Mouse (Mus musculus) hindbrain, embryonic 14.5 days (tissue): ENCODE data around the gene Ggct. TPM values are rescaled to one million over a fixed set of nuclear protein-coding genes. Genes with fewer than 3 reads are reported as not detected.

Source experiments
- ATAC-seq: fragments of 200-750 bp; cut with Nextera tagmentation; 2 replicates; pipeline ENCODE4 v1.8.0; 2017; ENCODE audit warnings: moderate number of reproducible peaks, mild to moderate bottlenecking, moderate TSS enrichment, moderate library complexity; ENCODE audit not compliant: low FRiP score
- DNase-seq: peaks from one replicate; pipeline ENCODE4 v3.0.0-alpha.2; 2015; ENCODE audit warnings: low spot score
- H3K27ac ChIP-seq: fragments of 300-500 bp; sonication (generic); 2 replicates; pipeline ENCODE4 v1.5.1; 2014; ENCODE audit warnings: mild to moderate bottlenecking, moderate library complexity
- H3K27me3 ChIP-seq: fragments of 300-500 bp; sonication (generic); 2 replicates; pipeline ENCODE4 v1.6.1; 2014; ENCODE audit warnings: mild to moderate bottlenecking, low read length, mixed read lengths; ENCODE audit not compliant: control insufficient read depth, insufficient read depth
- H3K36me3 ChIP-seq: fragments of 300-500 bp; sonication (generic); replicated peaks from 2 replicates; pipeline ENCODE4 v1.6.1; 2014; ENCODE audit not compliant: control insufficient read depth, insufficient read depth
- H3K4me1 ChIP-seq: fragments of 300-500 bp; sonication (generic); replicated peaks from 2 replicates; pipeline ENCODE4 v1.6.1; 2014; ENCODE audit warnings: antibody characterized with exemption, low read length, mixed read lengths; ENCODE audit not compliant: control insufficient read depth, insufficient read depth
- H3K4me2 ChIP-seq: fragments of 300-500 bp; sonication (generic); replicated peaks from 2 replicates; pipeline ENCODE4 v1.6.1; 2014; ENCODE audit warnings: mild to moderate bottlenecking, moderate library complexity
- H3K4me3 ChIP-seq: fragments of 300-500 bp; sonication (generic); replicated peaks from 2 replicates; pipeline ENCODE4 v1.5.1; 2014; ENCODE audit warnings: mild to moderate bottlenecking, low read length
- H3K9ac ChIP-seq: fragments of 300-500 bp; sonication (generic); 2 replicates; pipeline ENCODE4 v1.6.1; 2014
- H3K9me3 ChIP-seq: fragments of 300-500 bp; sonication (generic); 2 replicates; pipeline ENCODE4 v1.6.1; 2016; ENCODE audit warnings: low read length; ENCODE audit not compliant: control insufficient read depth
- WGBS: fragments of 180-500 bp; shearing (Covaris S2); extraction: QIAGEN DNeasy Blood & Tissue Kit; methylation state at CpG from one replicate; pipeline ENCODE4 v1.1.7; 2014; 5-methylcytosine and 5-hydroxymethylcytosine counted together
- polyA plus RNA-seq: library from polyadenylated mRNA; unstranded; fragments of >200 nt; fragmentation: Nextera tagmentation; extraction: Ambion mirVana; gene quantifications from 2 replicates; pipeline ENCODE4 v1.2.1, GENCODE M21; 2014

The Ggct gene
- polyA plus RNA-seq, result 14.8 and 15.2 TPM in 2 replicates

DNA sequence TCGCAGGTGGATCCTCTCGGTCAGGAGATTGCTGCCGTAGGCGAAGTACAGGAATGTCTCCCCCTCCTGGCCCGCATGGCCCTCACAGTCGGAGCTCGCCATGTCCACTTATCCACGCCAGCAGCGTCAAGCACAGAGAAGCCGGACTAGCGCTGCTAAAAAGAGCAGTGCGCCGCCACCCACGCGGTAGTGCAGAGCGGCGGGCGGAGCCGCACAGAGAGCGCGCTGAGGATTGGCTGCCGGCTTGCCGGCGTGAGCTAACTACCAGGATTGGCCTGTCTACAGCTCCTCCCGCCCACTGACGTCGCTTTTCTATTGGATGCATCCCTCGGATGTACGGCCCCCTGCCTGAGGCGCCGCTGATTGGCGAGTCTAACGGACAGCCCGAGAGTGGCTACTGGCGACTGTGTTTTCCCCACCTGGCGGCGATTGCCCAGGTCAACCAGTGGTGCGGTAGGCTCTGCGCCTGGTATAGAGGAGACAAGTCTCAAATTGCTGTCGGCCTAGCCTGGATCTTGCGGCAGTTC lies at the start of gene Ggct:
Gene Ggct, minus strand, starts transcription at position 217 of the 527 bp plus-strand sequence.
- Histone ChIP-seq H3K4me3 (peak within 1 kb of the TSS; percentile 45), H3K9me3 (no peaks in the 10 kb centered on the region), H3K4me1 (peaks cover 13% of the 10 kb centered on the region), H3K27ac (0 out of 2 replicates have a peak within 1 kb of the TSS, but pooled peaks have one; percentile 44), H3K27me3 (no peaks in the 10 kb centered on the region), H3K36me3 (no peaks in the 10 kb centered on the region), H3K9ac (peak within 1 kb of the TSS; percentile 50), H3K4me2 (peak within 1 kb of the TSS; percentile 67)
- 1% methylated on average over 40 of the region's 41 CpGs for WGBS
- DNase-seq (peak; percentile 97), ATAC-seq (peak; percentile 100)

DNA sequence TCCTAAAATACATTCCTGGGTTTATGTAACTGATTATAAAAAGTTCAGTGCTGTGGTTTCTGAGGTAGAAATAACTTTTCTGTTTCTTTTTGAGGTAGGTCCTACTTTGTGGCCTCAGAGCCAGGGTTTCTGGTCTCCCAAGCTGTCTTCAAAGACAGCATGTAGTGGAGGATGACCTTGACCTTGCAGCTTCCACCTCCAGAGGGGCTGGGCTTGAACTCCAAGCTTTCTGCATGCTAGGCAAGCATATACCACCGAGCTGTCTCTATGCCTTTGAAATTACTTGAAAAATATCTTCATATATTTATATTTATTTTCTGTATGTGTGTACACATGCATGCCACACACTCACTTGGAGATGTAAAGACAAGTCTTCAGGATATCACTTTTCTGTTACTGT lies 47.3 kb upstream of the Ggct start:
- DNase-seq, result no peak
- H3K27me3 ChIP-seq, result no peaks in the 10 kb centered on the region
- no peak overlapping the region for H3K9ac ChIP-seq
- no peaks in the 10 kb centered on the region for H3K36me3 ChIP-seq
- H3K4me2 ChIP-seq, result no peak overlapping the region
- peaks cover 23% of the 10 kb centered on the region for H3K4me1 ChIP-seq
- 81% methylated on average over 1 of the region's 1 CpGs for WGBS
- no peak overlapping the region for H3K27ac ChIP-seq
- no peaks in the 10 kb centered on the region for H3K9me3 ChIP-seq
- ATAC-seq, result no peak
- no peak overlapping the region for H3K4me3 ChIP-seq

DNA sequence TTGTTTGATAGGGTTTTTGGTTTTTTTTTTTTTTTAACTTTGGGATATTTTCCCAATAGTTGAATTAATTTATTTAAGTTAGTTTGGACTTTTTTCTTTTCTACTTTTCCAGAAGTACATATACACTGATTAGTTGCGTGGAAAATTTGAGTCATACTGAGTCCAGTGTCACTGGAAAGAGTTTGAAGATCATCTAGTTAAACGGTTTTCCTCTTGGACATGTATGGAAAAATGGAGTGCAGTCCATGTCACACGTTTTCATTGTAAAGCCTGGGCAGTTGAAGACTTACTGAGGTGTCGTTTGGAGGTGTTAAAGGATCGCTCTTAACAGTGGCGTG lies 46.7 kb upstream of the Ggct start:
- 82% methylated on average over 6 of the region's 6 CpGs for WGBS

DNA sequence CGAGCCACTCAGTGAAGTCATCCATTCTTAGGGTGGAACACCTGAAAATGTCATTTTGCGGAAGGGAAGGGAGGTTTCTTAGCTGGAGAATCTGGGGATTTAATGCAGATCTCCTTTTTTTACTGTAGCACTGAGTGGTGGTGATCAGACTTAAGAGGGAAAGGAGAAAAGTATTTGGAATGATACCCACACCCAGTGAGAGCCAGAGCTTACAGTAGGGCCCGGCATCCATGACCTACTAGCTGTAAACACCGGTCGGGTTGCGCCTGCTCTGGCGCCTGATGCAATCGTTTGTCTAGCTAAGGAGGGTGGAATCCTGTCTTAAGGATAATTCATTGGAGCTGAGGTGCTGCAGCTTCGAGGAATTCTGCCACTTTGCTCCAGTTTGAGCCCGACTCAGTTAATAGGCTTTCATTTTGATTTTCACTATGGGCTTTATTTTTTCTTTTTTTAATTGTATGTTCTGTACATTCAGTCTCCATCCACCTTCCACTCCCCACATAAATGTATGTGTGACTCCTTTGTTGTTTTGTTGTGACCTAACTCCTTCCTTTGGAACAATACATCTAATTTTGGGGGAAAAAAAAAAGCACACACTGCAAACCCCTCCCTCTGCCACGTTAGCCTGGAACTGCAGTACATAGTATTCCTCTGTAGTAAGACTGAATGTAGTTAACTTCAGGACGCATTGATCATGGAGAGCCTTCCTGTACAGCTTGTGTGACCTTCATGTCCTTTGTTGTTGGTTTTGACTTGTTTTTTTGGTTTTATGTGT lies 46.1 kb upstream of the Ggct start:
- ATAC-seq (no peak), DNase-seq (peak; percentile 47)
- peak overlapping the region; percentile 82 for H3K9ac ChIP-seq
- H3K27me3 ChIP-seq, result no peaks in the 10 kb centered on the region
- peak overlapping the region; percentile 66 for H3K4me3 ChIP-seq
- WGBS, result 3% methylated on average over 12 of the region's 12 CpGs
- peak overlapping the region; percentile 92 for H3K27ac ChIP-seq
- H3K36me3 ChIP-seq, result no peaks in the 10 kb centered on the region
- peak overlapping the region; percentile 66 for H3K4me2 ChIP-seq
- no peaks in the 10 kb centered on the region for H3K9me3 ChIP-seq
- H3K4me1 ChIP-seq, result peaks cover 18% of the 10 kb centered on the region

More for the DNA sequence above, 46.7 kb upstream of the Ggct start:
- no peaks in the 10 kb centered on the region for H3K36me3 ChIP-seq
- ATAC-seq, result no peak
- H3K27me3 ChIP-seq, result no peaks in the 10 kb centered on the region
- DNase-seq, result no peak
- no peak overlapping the region for H3K27ac ChIP-seq
- H3K4me2 ChIP-seq, result peak overlapping the region; percentile 66
- H3K9me3 ChIP-seq, result no peaks in the 10 kb centered on the region
- peaks cover 18% of the 10 kb centered on the region for H3K4me1 ChIP-seq
- peak overlapping the region; percentile 66 for H3K4me3 ChIP-seq
- peak overlapping the region; percentile 82 for H3K9ac ChIP-seq

DNA sequence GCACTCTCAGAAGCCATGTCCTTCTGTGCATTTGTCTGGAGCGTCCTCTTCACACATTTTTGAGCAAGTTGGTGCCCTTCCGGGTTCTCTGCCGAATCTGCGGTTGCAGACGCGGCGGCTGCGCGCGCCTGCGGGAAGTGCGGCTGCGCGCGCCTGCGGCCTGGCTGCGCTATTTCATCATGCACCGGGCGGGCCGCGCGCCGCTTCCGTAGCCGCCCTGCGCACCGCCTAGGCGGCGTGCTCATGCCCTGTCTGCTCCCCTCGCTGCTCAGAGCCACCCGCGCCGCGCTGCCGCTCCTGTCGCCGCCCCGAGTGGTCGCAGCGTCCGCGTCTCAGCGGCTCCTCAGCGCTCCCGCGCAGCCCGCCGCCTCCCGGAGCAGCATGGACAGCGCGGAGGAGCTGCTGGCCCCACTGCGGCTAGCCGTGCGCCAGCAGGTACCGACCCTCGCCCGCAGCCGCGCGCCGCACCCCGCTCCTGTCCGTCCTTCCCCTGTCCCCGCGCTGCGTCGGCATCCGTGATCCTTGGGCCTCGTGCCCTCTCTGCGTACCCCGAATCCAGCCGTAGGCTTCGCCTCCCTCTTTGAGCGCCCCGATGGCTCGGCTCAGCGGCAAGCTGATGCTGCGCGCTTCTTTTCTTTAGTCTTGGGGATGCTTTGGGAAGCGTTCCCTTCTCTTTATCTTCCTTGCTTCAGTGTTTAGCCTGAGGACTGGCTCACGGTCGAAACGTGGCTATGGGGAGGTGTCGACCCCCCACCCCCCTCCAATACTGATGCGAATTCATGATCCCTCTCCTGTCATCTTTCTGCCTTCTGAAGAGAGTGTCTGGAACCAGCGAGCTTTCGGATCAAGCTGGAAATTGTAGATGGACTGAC lies 45.3 kb upstream of the Ggct start, which contains the start of gene Gars:
Gene Gars, plus strand, starts transcription at position 209 of the 872 bp plus-strand sequence.
- H3K27ac ChIP-seq, result peak within 1 kb of the TSS; percentile 92
- peak; percentile 91 for DNase-seq
- peak; percentile 98 for ATAC-seq
- H3K4me3 ChIP-seq, result peak within 1 kb of the TSS; percentile 66
- H3K9ac ChIP-seq, result peak within 1 kb of the TSS; percentile 82
- H3K4me2 ChIP-seq, result peak within 1 kb of the TSS; percentile 66
- no peaks in the 10 kb centered on the region for H3K9me3 ChIP-seq
- H3K4me1 ChIP-seq, result peaks cover 18% of the 10 kb centered on the region
- H3K36me3 ChIP-seq, result no peaks in the 10 kb centered on the region
- no peaks in the 10 kb centered on the region for H3K27me3 ChIP-seq
- under 1% methylated on average over 86 of the region's 87 CpGs for WGBS

DNA sequence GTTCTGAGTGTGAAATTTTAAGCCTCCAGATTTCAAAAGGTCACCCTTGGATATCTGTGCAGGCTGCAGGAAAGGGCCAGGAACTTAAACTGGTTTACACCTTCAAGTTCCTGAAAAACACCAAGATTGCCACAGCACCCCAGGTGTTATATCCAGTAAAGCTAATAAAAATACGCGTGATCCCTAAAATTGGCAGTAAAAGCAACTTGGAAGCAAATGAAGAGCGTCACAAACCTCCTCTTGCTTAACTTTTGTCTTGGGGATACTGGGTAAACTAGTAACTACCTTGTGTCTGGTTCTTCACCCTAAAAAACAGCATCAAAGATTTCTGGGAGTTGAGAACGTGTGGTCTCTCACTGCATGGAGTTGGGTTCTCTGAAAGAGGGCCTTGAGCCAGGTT lies 44.0 kb upstream of the Ggct start:
- Histone ChIP-seq H3K27ac (no peak overlapping the region), H3K36me3 (no peaks in the 10 kb centered on the region), H3K27me3 (no peaks in the 10 kb centered on the region), H3K9ac (0 out of 2 replicates have a peak overlapping the region, but pooled peaks have one; percentile 82), H3K4me1 (peaks cover 18% of the 10 kb centered on the region), H3K9me3 (no peaks in the 10 kb centered on the region), H3K4me3 (no peak overlapping the region), H3K4me2 (no peak overlapping the region)
- 93% methylated on average over 4 of the region's 4 CpGs for WGBS
- DNase-seq, result no peak
- no peak for ATAC-seq

DNA sequence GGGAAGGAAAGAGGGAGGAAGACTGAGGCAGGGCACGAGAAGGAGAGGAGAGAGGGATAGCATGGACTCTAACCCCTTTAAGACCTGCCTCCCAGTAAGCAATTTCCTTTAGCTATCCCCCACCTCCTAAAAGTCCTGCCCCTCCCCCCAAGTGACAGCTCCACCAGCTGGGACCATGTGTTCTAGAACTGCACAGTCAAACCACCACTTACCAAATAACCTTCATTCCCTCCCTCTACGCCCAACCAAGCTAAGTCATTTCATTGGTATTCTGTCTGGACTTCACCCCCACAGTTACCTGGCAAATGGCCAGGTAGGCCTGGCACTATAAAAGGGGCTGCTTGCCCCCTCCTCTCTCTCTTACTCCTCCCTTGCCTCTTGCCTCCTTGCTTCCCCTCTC lies 34.9 kb upstream of the Ggct start:
- H3K27me3 ChIP-seq, result no peaks in the 10 kb centered on the region
- no peaks in the 10 kb centered on the region for H3K9me3 ChIP-seq
- DNase-seq (no peak), ATAC-seq (no peak)
- H3K36me3 ChIP-seq, result no peaks in the 10 kb centered on the region
- H3K4me2 ChIP-seq, result no peak overlapping the region
- no peaks in the 10 kb centered on the region for H3K4me1 ChIP-seq
- 50% methylated on average over 2 of the region's 2 CpGs for WGBS
- H3K4me3 ChIP-seq, result no peak overlapping the region
- no peak overlapping the region for H3K27ac ChIP-seq
- H3K9ac ChIP-seq, result no peak overlapping the region

DNA sequence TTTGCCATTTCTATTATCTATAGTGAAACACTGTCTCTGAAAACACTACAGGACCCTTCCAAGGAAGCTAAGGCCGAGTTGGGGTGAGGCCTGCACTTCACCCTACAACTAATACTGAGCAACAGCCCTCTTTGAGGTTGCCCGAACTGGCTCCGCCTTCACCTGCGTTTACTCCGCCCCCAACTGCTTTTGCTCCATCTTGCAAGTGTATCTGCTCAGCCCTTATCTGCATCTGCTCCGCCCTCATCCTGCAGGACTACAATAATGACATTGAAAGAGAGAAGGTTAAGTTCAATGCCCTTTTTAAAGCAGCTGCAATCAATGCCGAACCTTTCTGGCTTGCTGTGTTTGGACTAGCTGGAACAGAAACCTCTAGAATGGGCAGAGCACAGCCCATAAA lies 29.1 kb upstream of the Ggct start:
- no peak overlapping the region for H3K4me3 ChIP-seq
- no peak overlapping the region for H3K9ac ChIP-seq
- no peaks in the 10 kb centered on the region for H3K27me3 ChIP-seq
- ATAC-seq (no peak), DNase-seq (no peak)
- H3K4me1 ChIP-seq, result no peaks in the 10 kb centered on the region
- no peaks in the 10 kb centered on the region for H3K36me3 ChIP-seq
- H3K4me2 ChIP-seq, result no peak overlapping the region
- no peak overlapping the region for H3K27ac ChIP-seq
- no peaks in the 10 kb centered on the region for H3K9me3 ChIP-seq
- 88% methylated on average over 7 of the region's 7 CpGs for WGBS

DNA sequence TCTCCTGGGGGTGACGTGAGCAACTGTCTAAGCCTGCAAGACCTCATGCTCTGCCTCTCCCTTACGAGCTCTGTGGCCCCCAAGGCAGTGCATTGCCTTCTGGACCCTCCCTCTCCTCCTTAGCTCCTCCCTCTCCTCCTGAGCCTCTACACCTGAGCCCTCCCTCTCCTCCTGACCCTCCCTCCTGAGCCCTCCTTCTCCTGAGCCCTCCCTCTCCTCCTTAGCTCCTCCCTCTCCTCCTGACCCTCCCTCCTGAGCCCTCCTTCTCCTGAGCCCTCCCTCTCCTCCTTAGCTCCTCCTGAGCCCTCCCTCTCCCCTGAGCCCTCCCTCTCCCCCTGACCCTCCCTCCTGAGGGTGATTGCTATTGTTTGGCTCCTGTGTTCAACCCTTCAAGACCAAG lies 25.7 kb upstream of the Ggct start:
- no peak overlapping the region for H3K4me2 ChIP-seq
- no peak overlapping the region for H3K9ac ChIP-seq
- no peaks in the 10 kb centered on the region for H3K27me3 ChIP-seq
- WGBS, result 82% methylated on average over 2 of the region's 2 CpGs
- no peak overlapping the region for H3K27ac ChIP-seq
- DNase-seq, result no peak
- ATAC-seq, result no peak; the same call in 1 of the 2 replicates
- H3K4me3 ChIP-seq, result no peak overlapping the region
- no peaks in the 10 kb centered on the region for H3K36me3 ChIP-seq
- no peaks in the 10 kb centered on the region for H3K9me3 ChIP-seq
- no peaks in the 10 kb centered on the region for H3K4me1 ChIP-seq
